Mouse (Mus musculus): ENCODE data around the gene Myh8.

- TF ChIP-seq MAFK (IDR thresholded peaks at IDR 0.05; ENCODE audit: insufficient read depth, low read depth, low read length) (no peak), ZC3H11A (IDR thresholded peaks at IDR 0.05; ENCODE audit: borderline replicate concordance, low read depth, low read length) (no peak), ZNF384 (IDR thresholded peaks at IDR 0.05; ENCODE audit: low read depth, low read length) (no peak), HCFC1 (IDR thresholded peaks at IDR 0.05; ENCODE audit: borderline replicate concordance, insufficient read depth, low read length) (no peak), CHD2 (IDR thresholded peaks at IDR 0.05; ENCODE audit: low read depth, low read length) (no peak)
Measured at GRCm38 (mm10) chr11:67257048-67257447, 19.9 kb upstream of the Myh8 start.

Measured in ES-E14 (cell line).